Comparison of ENCODE assay signal across 31 mouse cellular contexts in the genomic region with DNA sequence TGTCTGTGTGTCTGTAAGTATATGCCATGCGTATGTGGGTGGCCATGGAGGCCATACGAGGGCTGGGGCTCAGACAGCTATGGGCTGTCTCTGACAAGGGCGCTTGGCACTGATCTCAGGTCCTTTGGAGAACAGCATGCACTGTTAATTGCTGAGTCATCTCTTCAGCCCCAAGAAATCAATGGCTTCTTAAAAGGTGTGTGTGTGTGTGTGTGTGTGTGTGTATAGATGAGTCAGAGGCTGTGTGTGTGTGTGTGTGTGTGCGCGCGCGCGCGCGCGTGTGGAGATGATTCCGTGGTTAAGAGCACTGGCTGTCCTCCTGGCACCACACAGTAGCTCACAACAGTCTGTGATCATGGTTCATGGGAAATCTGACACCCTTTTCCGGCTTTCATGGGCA. TPM values are rescaled to one million over a fixed set of nuclear protein-coding genes. Genes with fewer than 3 reads are reported as not detected.
DNase-seq lines count a peak whose midpoint lies in the region; ATAC-seq and TF ChIP-seq lines count a peak whose summit lies in the region.
"Had no signal": no experiment of that assay in that cellular context is flagged by ENCODE, and none has a peak within 500 bp of the region (broad histone marks: within the 10 kb centered on the region; RNA-seq: fewer than 3 reads in every experiment).

No protein-coding gene starts in this region.

- H3K4me3 ChIP-seq in CH12.LX (replicated peaks in 1 of 3; ENCODE audit: low read depth in 2 of 3, low read length in 2 of 3, poor library complexity in 1 of 3), result no peak overlapping the region
- no peak overlapping the region for H3K4me3 ChIP-seq in hindbrain, embryonic 16.5 days (ENCODE audit: low read length)
- H3K4me3 ChIP-seq in heart, embryonic 10.5 days, result no peak overlapping the region
- H3K4me3 ChIP-seq: erythroblast, embryonic 14.5 days; gastrocnemius, adult 2 months; heart, adult 2 months; heart, embryonic 13.5 days; hindbrain, embryonic 10.5 days; intestine, embryonic 15.5 days; limb, embryonic 12.5 days; neural tube, embryonic 12.5 days had no signal

- WGBS in hindbrain, embryonic 16.5 days, result 92% methylated on average over 13 of the region's 13 CpGs
- 95% methylated on average over 13 of the region's 13 CpGs for WGBS in heart, embryonic 10.5 days

- H3K9ac ChIP-seq in CH12.LX (ENCODE audit: insufficient read depth, low read depth), result no peak overlapping the region; the same call in 1 of the 2 replicates
- no peak overlapping the region for H3K9ac ChIP-seq in hindbrain, embryonic 16.5 days (ENCODE audit: low read depth, low read length)
- H3K9ac ChIP-seq: heart, embryonic 13.5 days; intestine, embryonic 15.5 days; limb, embryonic 12.5 days; neural tube, embryonic 12.5 days had no signal

- no peaks in the 10 kb centered on the region for H3K27me3 ChIP-seq in CH12.LX (replicated peaks)
- H3K27me3 ChIP-seq in hindbrain, embryonic 16.5 days (replicated peaks; ENCODE audit: control insufficient read depth, insufficient read depth, low read length), result no peaks in the 10 kb centered on the region
- H3K27me3 ChIP-seq in heart, embryonic 10.5 days (ENCODE audit: insufficient read depth, poor library complexity, severe bottlenecking), result no peaks in the 10 kb centered on the region
- H3K27me3 ChIP-seq: heart, embryonic 13.5 days; intestine, embryonic 15.5 days; limb, embryonic 12.5 days; neural tube, embryonic 12.5 days had no signal

- H3K36me3 ChIP-seq in CH12.LX (replicated peaks in 1 of 2; ENCODE audit: control insufficient read depth in 1 of 2, insufficient read depth in 1 of 2, low read length in 1 of 2), result peaks cover 37 to 68% of the 10 kb centered on the region in 2 experiments
- H3K36me3 ChIP-seq in hindbrain, embryonic 16.5 days (ENCODE audit: control insufficient read depth, insufficient read depth, low read length), result peaks cover 20% of the 10 kb centered on the region
- peaks cover 40% of the 10 kb centered on the region for H3K36me3 ChIP-seq in heart, embryonic 10.5 days

- no peak overlapping the region; the same call in 1 of the 2 replicates for H3K4me2 ChIP-seq in CH12.LX (ENCODE audit: insufficient read depth, low read depth, poor library complexity, severe bottlenecking)
- H3K4me2 ChIP-seq in hindbrain, embryonic 16.5 days (ENCODE audit: low read length), result no peak overlapping the region
- H3K4me2 ChIP-seq: heart, embryonic 13.5 days; intestine, embryonic 15.5 days; limb, embryonic 12.5 days; liver, embryonic 11.5 days; neural tube, embryonic 12.5 days had no signal

- no peaks in the 10 kb centered on the region for H3K9me3 ChIP-seq in CH12.LX (replicated peaks; ENCODE audit: low read length)
- H3K9me3 ChIP-seq in hindbrain, embryonic 16.5 days (ENCODE audit: control insufficient read depth, low read length), result no peaks in the 10 kb centered on the region
- H3K9me3 ChIP-seq in heart, embryonic 10.5 days, result no peaks in the 10 kb centered on the region
- H3K9me3 ChIP-seq: heart, embryonic 13.5 days; hindbrain, embryonic 10.5 days; intestine, embryonic 15.5 days; limb, embryonic 12.5 days; neural tube, embryonic 12.5 days had no signal

- H3K27ac ChIP-seq in CH12.LX (ENCODE audit: insufficient read depth, low read depth), result no peak overlapping the region; the same call in 1 of the 2 replicates
- H3K27ac ChIP-seq in hindbrain, embryonic 16.5 days (ENCODE audit: low read depth, low read length), result no peak overlapping the region
- no peak overlapping the region for H3K27ac ChIP-seq in heart, embryonic 10.5 days
- H3K27ac ChIP-seq: gastrocnemius, adult 2 months; heart, adult 2 months; heart, embryonic 13.5 days; hindbrain, embryonic 10.5 days; hindbrain, postnatal 0 days; intestine, embryonic 15.5 days; kidney, postnatal 0 days; limb, embryonic 12.5 days; neural tube, embryonic 12.5 days; stomach, postnatal 0 days had no signal

- TF ChIP-seq RAD21 in CH12.LX (IDR thresholded peaks at IDR 0.05; ENCODE audit: low read depth, low read length), result no peak

- in situ Hi-C loops in CH12.LX (cut with MboI; ENCODE audit: low pct_ligation_motif_present, low pct_unique_long_range_greater_than_20kb, low sequenced_read_pairs), result no loop called here

- DNase-seq in 3T3-L1 (ENCODE audit: low read depth, low spot score), result peak; percentile 25
- no peak for DNase-seq in CH12.LX (ENCODE audit: extremely low read depth)
- peak; percentile 42 for DNase-seq in Muller cell, postnatal 12 days (ENCODE audit: inconsistent ontology term)
- peak; percentile 47 for DNase-seq in brain, adult 2 months (ENCODE audit: low read depth, low spot score)
- no peak for DNase-seq in heart, embryonic 10.5 days (ENCODE audit: low spot score)
- no peak for DNase-seq in adrenal gland, postnatal 25 days
- DNase-seq: adrenal gland, adult 8-10 months; cerebellum, adult 18-20 months; cerebellum, postnatal 14 days; gastrocnemius, adult 2 months; heart, adult 2 months; heart, postnatal 10 days; kidney, adult 2 months; lung, adult 2 months; lung, postnatal 10 days; right cerebral cortex, adult 18-20 months; thymus, adult 18-20 months; thymus, postnatal 25 days had no signal

- dilution Hi-C loops in CH12.LX (cut with MboI; ENCODE audit: extremely low pct_ligation_motif_present, extremely low pct_unique_long_range_greater_than_20kb, low sequenced_read_pairs), result no loop called here

- peaks cover 4 to 31% of the 10 kb centered on the region in 2 experiments for H3K4me1 ChIP-seq in CH12.LX (ENCODE audit: control insufficient read depth in 1 of 2, insufficient read depth in 2 of 2)
- peaks cover 17% of the 10 kb centered on the region for H3K4me1 ChIP-seq in hindbrain, embryonic 16.5 days (ENCODE audit: control insufficient read depth, insufficient read depth, low read depth, low read length)
- 0 out of 2 replicates have a peak, but pooled peaks cover 7% of the 10 kb centered on the region for H3K4me1 ChIP-seq in heart, embryonic 10.5 days
- H3K4me1 ChIP-seq: intestine, embryonic 15.5 days had no signal

- TF ChIP-seq EP300 in CH12.LX (IDR thresholded peaks at IDR 0.05; ENCODE audit: low read length), result no peak

- peaks cover 55% of the 10 kb centered on the region for H3K79me2 ChIP-seq in CH12.LX (replicated peaks; ENCODE audit: control insufficient read depth, extremely low read depth, insufficient read depth, poor library complexity, severe bottlenecking)

- no peak for TF ChIP-seq POLR2A in CH12.LX (IDR thresholded peaks at IDR 0.05; ENCODE audit: low read depth, low read length)

- TF ChIP-seq CTCF in CH12.LX (conservative IDR thresholded peaks at IDR 0.05 in 1 of 2, IDR thresholded peaks at IDR 0.05 in 1 of 2; ENCODE audit: low read depth in 2 of 2, low read length in 2 of 2), result no peak

- ATAC-seq in hindbrain, embryonic 16.5 days, result no peak
- ATAC-seq: forebrain, embryonic 16.5 days; hindbrain, postnatal 0 days; intestine, embryonic 15.5 days; midbrain, embryonic 16.5 days had no signal

TF ChIP-seq in CH12.LX, 34 proteins besides CTCF, POLR2A, EP300 and RAD21:
- TF ChIP-seq MYC (IDR thresholded peaks at IDR 0.05; ENCODE audit: low read depth, low read length), result no peak
- peak; percentile 69; the same call in 1 of the 2 replicates for TF ChIP-seq MAFK (IDR thresholded peaks at IDR 0.05; ENCODE audit: insufficient replicate concordance, low read length)

RNA-seq across cellular contexts. Expression of a gene that starts 5.1 kb away (rescaled TPM):
- total RNA-seq in CH12.LX (2012; rRNA removed) (126 and 155 TPM in 2 replicates), CH12.LX (2014; rRNA removed) (46.6 and 49.0 TPM in 2 replicates)
- polyA plus RNA-seq in CH12.LX (2012; ENCODE audit: insufficient read length, low read depth), result 84.7 and 90.7 TPM in 2 replicates
- 92.4 and 94.8 TPM in 2 replicates for polyA plus RNA-seq in hindbrain, embryonic 16.5 days (2015; fragmentation: Nextera tagmentation; extraction: Ambion mirVana)
- polyA plus RNA-seq in heart, embryonic 10.5 days (2016; fragmentation: Nextera tagmentation; extraction: Ambion mirVana), result 65.4 and 68.7 TPM in 2 replicates
- total RNA-seq in adrenal gland, postnatal 25 days (2021), result 153 and 158 TPM in 2 replicates

RNA-seq across cellular contexts. Expression of a gene that starts 55.7 kb away (rescaled TPM):
- total RNA-seq in CH12.LX (2012; rRNA removed) (0.29 and 0.34 TPM in 2 replicates), CH12.LX (2014; rRNA removed) (not detected in 2 replicates)
- 0.21 TPM in 1 of 2 replicates, not detected in the other for polyA plus RNA-seq in CH12.LX (2012; ENCODE audit: insufficient read length, low read depth)
- 7.1 and 8.0 TPM in 2 replicates for polyA plus RNA-seq in hindbrain, embryonic 16.5 days (2015; fragmentation: Nextera tagmentation; extraction: Ambion mirVana)
- 4.8 and 8.6 TPM in 2 replicates for polyA plus RNA-seq in heart, embryonic 10.5 days (2016; fragmentation: Nextera tagmentation; extraction: Ambion mirVana)
- 7.3 and 11.5 TPM in 2 replicates for total RNA-seq in adrenal gland, postnatal 25 days (2021)

Comparison
In these comparisons a context has a peak if more than half of its experiments do, and no peak if none do; other contexts are left out.
1. DNase-seq: peak in 3T3-L1 (single experiment), Muller cell, postnatal 12 days (single experiment) and brain, adult 2 months (single experiment); none in CH12.LX (single experiment), heart, embryonic 10.5 days (single experiment) and adrenal gland, postnatal 25 days (single experiment).